Mouse (Mus musculus) liver, embryonic 16.5 days (tissue): ENCODE measurements at regions not wholly inside any gene's neighbourhood (a gene's known extent, or its start where the extent isn't known, plus 50 kb on each side); places are given as distances from the start of the nearest gene placed in this dataset.

ENCODE experiments used
- ATAC-seq: fragments of 200-750 bp; cut with Nextera tagmentation; 2 replicates; pipeline ENCODE4 v1.8.0; 2017; ENCODE audit warnings: low read depth, mild to moderate bottlenecking, moderate number of reproducible peaks, moderate library complexity
- H3K27ac ChIP-seq: fragments of 300-500 bp; sonication (generic); 2 replicates; pipeline ENCODE4 v1.5.1; 2014; ENCODE audit warnings: mild to moderate bottlenecking, low read length
- H3K27me3 ChIP-seq: fragments of 300-500 bp; sonication (generic); 2 replicates; pipeline ENCODE4 v1.6.1; 2014; ENCODE audit warnings: low read depth, low read length, mixed read lengths; ENCODE audit not compliant: control insufficient read depth, insufficient read depth
- H3K36me3 ChIP-seq: fragments of 300-500 bp; sonication (generic); 2 replicates; pipeline ENCODE4 v1.6.1; 2014; ENCODE audit warnings: mild to moderate bottlenecking; ENCODE audit not compliant: control insufficient read depth, insufficient read depth
- H3K4me1 ChIP-seq: fragments of 300-500 bp; sonication (generic); 2 replicates; pipeline ENCODE4 v1.6.1; 2014; ENCODE audit warnings: low read depth, low read length, mixed read lengths; ENCODE audit not compliant: control insufficient read depth
- H3K4me2 ChIP-seq: fragments of 300-500 bp; sonication (generic); 2 replicates; pipeline ENCODE4 v1.6.1; 2014; ENCODE audit warnings: low read depth, low read length, mixed read lengths
- H3K4me3 ChIP-seq: fragments of 300-500 bp; sonication (generic); 2 replicates; pipeline ENCODE4 v1.5.1; 2014; ENCODE audit warnings: low read depth, mild to moderate bottlenecking, low read length
- H3K9ac ChIP-seq: fragments of 300-500 bp; sonication (generic); 2 replicates; pipeline ENCODE4 v1.6.1; 2014; ENCODE audit warnings: low read depth, low read length
- H3K9me3 ChIP-seq: fragments of 300-500 bp; sonication (generic); replicated peaks from 2 replicates; pipeline ENCODE4 v1.6.1; 2016; ENCODE audit warnings: low read length; ENCODE audit not compliant: control insufficient read depth
- WGBS: fragments of 180-500 bp; shearing (Covaris S2); extraction: QIAGEN DNeasy Blood & Tissue Kit; methylation state at CpG from one replicate; pipeline ENCODE4 v1.1.7; 2014; ENCODE audit not compliant: insufficient replicate concordance; 5-methylcytosine and 5-hydroxymethylcytosine counted together

- no peak overlapping the region for H3K4me3 ChIP-seq
- no peak for ATAC-seq
- no peaks in the 10 kb centered on the region for H3K36me3 ChIP-seq
- H3K4me1 ChIP-seq = no peaks in the 10 kb centered on the region; the same call in none of the 2 replicates
- H3K9me3 ChIP-seq = no peaks in the 10 kb centered on the region
- no peaks in the 10 kb centered on the region for H3K27me3 ChIP-seq
- no peak overlapping the region for H3K27ac ChIP-seq
- no peak overlapping the region for H3K4me2 ChIP-seq
- WGBS = 22% methylated on average over 2 of the region's 2 CpGs
- H3K9ac ChIP-seq = no peak overlapping the region
These were observed 232.2 kb upstream of the Jun start for GRCm38 (mm10) chr4:95284192-95284591.

GRCm38 (mm10) chr4:95284696-95285095 is 232.7 kb upstream of the Jun start:
- ATAC-seq = no peak
- no peaks in the 10 kb centered on the region; the same call in none of the 2 replicates for H3K4me1 ChIP-seq
- H3K9me3 ChIP-seq = no peaks in the 10 kb centered on the region
- H3K4me2 ChIP-seq = no peak overlapping the region
- 86% methylated on average over 1 of the region's 1 CpGs for WGBS
- no peak overlapping the region for H3K4me3 ChIP-seq
- no peak overlapping the region for H3K27ac ChIP-seq
- H3K27me3 ChIP-seq = no peaks in the 10 kb centered on the region
- H3K36me3 ChIP-seq = no peaks in the 10 kb centered on the region
- no peak overlapping the region for H3K9ac ChIP-seq

DNA sequence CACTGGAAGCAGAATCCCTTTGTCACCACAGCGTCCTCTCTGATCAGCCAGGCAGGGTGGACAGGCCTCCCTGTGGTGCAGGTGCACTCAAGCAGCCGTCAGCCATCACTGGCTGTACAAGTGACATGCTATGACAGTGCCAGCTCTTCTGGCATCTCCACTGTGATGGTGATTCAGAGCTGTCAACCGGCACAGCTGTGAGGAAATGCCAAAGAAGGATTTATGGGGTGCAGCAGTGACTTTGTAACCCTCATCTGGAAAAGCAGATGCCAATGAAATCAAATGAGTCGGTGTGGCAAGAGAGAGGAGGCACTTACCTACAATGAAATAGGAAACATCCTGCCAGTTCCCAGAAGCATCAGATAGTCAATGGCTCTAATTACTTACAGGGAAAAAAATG is 238.3 kb upstream of the Jun start:
- Histone ChIP-seq H3K27me3 (no peaks in the 10 kb centered on the region), H3K9ac (no peak overlapping the region), H3K4me1 (no peaks in the 10 kb centered on the region), H3K4me3 (no peak overlapping the region), H3K9me3 (no peaks in the 10 kb centered on the region), H3K27ac (no peak overlapping the region), H3K4me2 (no peak overlapping the region), H3K36me3 (no peaks in the 10 kb centered on the region)
- WGBS = 38% methylated on average over 4 of the region's 4 CpGs
- no peak for ATAC-seq

DNA sequence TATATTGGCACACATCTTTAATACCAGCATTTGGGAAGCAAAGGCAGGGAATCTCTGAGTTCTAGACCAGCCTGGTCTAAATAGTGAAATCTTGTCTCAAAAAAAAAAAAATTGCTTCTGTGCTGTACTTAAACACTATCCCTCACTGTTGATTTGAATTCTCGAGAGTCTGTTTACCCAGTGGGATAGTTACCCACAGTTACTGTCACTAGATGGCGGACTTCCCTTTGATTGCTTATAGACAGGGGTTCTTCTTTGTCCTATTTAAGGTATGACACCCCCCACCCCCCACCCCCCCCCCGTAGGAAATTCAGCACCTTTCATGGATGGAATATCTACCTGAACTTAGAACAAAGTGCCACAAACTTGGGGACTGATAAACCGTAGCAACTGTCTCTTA is 242.1 kb upstream of the Jun start:
- Histone ChIP-seq H3K4me3 (no peak overlapping the region), H3K4me2 (no peak overlapping the region), H3K36me3 (no peaks in the 10 kb centered on the region), H3K4me1 (no peaks in the 10 kb centered on the region), H3K27me3 (no peaks in the 10 kb centered on the region), H3K27ac (no peak overlapping the region), H3K9ac (no peak overlapping the region), H3K9me3 (no peaks in the 10 kb centered on the region)
- WGBS = 23% methylated on average over 4 of the region's 4 CpGs
- ATAC-seq = no peak

DNA sequence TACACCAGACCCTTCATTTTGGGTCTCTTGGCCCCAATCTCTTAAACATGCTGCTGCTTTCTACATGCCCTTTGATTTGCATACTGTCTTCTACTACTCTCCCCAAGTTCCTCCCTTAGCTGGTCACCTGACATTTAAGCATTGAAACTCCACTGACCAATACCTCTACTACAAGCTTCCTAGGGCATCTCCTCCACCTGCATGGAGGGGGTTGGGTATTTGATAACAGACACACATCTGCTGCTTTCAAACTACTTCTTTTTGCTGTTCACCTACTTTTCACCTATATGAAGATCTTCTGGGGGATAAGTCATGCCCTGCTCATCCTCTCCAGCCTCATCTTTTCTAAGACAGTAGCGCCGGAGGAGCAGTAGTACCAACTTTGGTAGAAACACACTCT is 249.9 kb upstream of the Jun start:
- 95% methylated on average over 2 of the region's 2 CpGs for WGBS
- no peaks in the 10 kb centered on the region for H3K27me3 ChIP-seq
- no peaks in the 10 kb centered on the region for H3K9me3 ChIP-seq
- H3K9ac ChIP-seq = no peak overlapping the region
- no peaks in the 10 kb centered on the region for H3K4me1 ChIP-seq
- no peak for ATAC-seq
- no peak overlapping the region for H3K4me2 ChIP-seq
- no peak overlapping the region for H3K4me3 ChIP-seq
- H3K27ac ChIP-seq = no peak overlapping the region
- no peaks in the 10 kb centered on the region for H3K36me3 ChIP-seq

DNA sequence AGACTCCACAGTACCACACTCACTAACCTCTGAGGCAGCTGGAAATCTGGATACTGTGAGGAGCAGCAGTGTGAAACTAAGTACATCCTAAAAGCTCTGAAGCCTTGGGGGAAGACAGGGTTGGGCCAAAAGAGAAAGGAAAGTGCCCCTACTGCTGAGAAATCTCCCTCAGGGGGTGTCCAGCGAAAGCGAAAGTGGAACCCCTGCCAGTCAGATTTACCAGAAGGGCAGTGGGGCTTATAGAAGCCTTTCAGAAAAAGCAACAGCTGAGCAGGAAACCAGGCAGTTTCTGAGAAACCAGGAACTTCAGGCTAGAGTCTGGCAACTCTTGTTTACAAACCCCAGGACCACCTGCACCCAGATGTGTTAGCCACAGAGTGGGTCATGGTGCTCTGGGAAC is 251.3 kb upstream of the Jun start:
- no peaks in the 10 kb centered on the region for H3K4me1 ChIP-seq
- no peak overlapping the region for H3K4me3 ChIP-seq
- H3K4me2 ChIP-seq = no peak overlapping the region
- no peaks in the 10 kb centered on the region for H3K36me3 ChIP-seq
- ATAC-seq = no peak
- no peak overlapping the region for H3K9ac ChIP-seq
- no peaks in the 10 kb centered on the region for H3K27me3 ChIP-seq
- no peak overlapping the region for H3K27ac ChIP-seq
- WGBS = 28% methylated on average over 2 of the region's 2 CpGs
- no peaks in the 10 kb centered on the region for H3K9me3 ChIP-seq

- Histone ChIP-seq H3K9ac (no peak overlapping the region), H3K27ac (no peak overlapping the region), H3K27me3 (no peaks in the 10 kb centered on the region), H3K9me3 (no peaks in the 10 kb centered on the region), H3K4me1 (no peaks in the 10 kb centered on the region), H3K4me3 (no peak overlapping the region), H3K4me2 (no peak overlapping the region), H3K36me3 (no peaks in the 10 kb centered on the region)
- 59% methylated on average over 1 of the region's 1 CpGs for WGBS
- ATAC-seq = no peak
These were observed 252.0 kb upstream of the Jun start for GRCm38 (mm10) chr4:95304006-95304405.

DNA sequence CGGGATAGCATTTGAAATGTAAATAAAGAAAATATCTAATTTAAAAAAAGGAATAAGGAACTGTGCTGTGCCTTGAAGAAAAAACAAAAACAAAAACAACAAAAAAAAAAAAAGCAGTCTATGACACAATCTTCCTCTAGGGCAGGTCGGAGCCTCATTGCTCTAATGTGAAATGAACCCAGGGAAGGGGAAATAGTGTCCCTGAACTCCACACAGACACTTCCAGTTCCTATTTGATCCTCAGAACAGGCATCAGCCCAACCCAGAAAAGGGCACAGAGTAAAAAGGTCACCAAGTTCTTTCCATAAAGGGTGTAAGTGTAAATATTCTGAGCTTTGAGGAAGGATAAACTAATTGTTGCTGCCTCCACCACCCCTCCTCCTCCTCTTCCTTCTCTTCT is 250.2 kb upstream of the Fggy start:
- no peak overlapping the region for H3K4me3 ChIP-seq
- no peaks in the 10 kb centered on the region for H3K9me3 ChIP-seq
- no peak for ATAC-seq
- H3K27me3 ChIP-seq = no peaks in the 10 kb centered on the region
- H3K36me3 ChIP-seq = no peaks in the 10 kb centered on the region
- no peak overlapping the region for H3K4me2 ChIP-seq
- no peak overlapping the region for H3K9ac ChIP-seq
- no peak overlapping the region for H3K27ac ChIP-seq
- H3K4me1 ChIP-seq = no peaks in the 10 kb centered on the region
- 49% methylated on average over 2 of the region's 2 CpGs for WGBS

GRCm38 (mm10) chr4:95308469-95308895 is 248.8 kb upstream of the Fggy start:
- WGBS = 46% methylated on average over 5 of the region's 5 CpGs
- Histone ChIP-seq H3K9ac (no peak overlapping the region), H3K36me3 (no peaks in the 10 kb centered on the region), H3K4me3 (no peak overlapping the region), H3K4me1 (no peaks in the 10 kb centered on the region), H3K4me2 (no peak overlapping the region), H3K9me3 (no peaks in the 10 kb centered on the region), H3K27me3 (no peaks in the 10 kb centered on the region), H3K27ac (no peak overlapping the region)
- ATAC-seq = no peak

DNA sequence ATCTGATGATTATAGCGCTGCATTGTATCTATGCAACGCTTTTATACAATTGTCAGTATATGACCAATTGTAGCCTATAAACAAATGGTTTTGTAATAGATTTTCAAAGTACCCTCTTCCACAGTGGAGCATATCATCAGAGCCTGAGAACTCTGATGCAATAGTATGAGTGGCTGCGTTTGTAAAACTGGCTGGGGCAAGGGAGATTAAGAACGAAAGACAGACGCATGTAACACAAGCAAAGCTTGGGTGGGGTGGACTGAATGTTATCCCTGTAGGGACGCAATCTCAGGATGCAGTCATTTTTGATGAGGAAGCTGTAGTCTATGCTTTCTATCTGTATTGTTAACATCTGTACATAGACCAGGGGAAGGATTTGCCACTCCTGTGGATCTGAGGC is 246.9 kb upstream of the Fggy start:
- Histone ChIP-seq H3K9me3 (no peaks in the 10 kb centered on the region), H3K4me2 (no peak overlapping the region), H3K9ac (no peak overlapping the region), H3K27ac (no peak overlapping the region), H3K27me3 (no peaks in the 10 kb centered on the region), H3K4me1 (no peaks in the 10 kb centered on the region), H3K4me3 (no peak overlapping the region), H3K36me3 (no peaks in the 10 kb centered on the region)
- no peak for ATAC-seq
- 55% methylated on average over 6 of the region's 6 CpGs for WGBS
